Mouse (Mus musculus) heart, adult 9 months (tissue): ENCODE data around the gene Aldh4a1.
A peak's percentile ranks its signal among the peaks of the same experiment; 100 is the strongest.

Source experiments
- DNase-seq, 2 experiments: peaks; one replicate each; pipeline ENCODE4 v3.0.0; 2022; ENCODE audit warnings: low spot score in 2 of 2

Aldh4a1 gene

DNA sequence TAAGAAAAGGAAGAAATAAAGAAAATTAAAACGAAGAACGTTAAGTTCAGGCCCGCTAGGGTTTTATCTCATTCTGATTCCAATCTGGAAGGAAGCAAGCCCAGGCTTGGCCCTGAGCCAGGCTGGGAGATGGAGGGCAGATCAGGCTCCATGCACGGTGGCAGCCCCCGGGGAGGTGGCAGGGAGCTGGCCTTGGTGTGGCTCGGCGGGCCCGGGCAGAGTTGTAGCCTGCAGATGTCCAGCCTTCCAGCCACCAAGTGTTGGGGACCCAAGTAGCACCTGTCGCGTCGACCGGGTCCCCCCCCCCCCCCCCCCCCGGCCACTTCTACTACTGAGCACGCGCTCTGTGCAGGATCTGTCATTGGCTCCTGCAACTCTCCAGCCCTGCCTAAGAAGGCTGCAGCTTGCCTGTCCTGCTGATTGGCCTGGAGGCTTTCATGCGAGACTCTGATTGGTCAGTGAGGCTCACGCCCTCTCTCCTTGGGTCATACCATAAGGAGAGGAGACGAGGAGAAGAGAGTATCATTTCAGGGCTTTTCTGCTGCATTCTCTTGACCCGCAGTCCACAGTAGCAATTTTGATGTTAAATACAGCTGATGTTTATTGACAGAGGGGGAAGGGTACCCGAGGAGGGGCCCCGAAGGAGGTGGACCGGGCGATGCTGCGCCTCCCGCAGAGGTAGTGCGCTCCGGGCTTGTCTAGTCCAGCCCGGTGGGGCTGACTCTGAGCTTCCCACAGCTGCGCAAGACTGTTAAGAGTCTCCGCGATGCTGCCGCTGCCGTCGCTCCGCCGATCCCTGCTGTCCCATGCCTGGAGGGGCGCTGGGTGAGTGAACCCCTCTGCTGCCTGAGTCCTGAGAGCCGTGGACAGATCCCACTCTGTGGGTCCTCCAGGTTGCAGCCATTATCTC, at the start of gene Aldh4a1:
TSS of gene Aldh4a1 (plus strand) at position 494 of the 910 bp plus-strand sequence.
- DNase-seq: peak; percentile 94 to 95

DNA sequence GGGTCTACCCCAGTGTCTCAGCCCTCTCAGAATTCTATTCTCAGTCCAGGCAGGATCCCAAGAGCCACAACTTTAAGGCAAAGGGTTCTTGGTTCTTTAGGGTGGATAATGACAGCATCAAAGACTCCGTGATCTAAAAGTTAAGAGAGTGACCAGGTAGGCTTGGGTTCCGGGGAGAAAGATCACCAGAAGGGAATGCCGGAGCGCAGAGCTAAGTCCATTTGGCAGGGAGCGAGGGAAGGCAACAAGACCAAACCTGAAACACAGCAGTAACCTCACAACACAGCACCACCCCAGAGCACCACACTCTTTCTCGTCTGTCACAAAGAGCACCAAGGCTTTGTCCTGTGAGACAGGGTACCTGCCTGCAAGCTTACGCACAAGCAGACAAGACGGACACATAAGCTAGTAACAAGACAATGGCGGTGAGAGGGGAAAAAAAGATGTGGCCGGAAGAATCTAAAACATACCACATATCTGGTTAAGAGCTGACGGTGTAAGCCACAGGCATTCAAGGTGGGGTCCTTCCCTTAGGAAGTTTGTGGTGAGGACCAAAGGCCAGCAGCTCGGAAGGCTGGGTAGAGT, 49.6 kb upstream of the Aldh4a1 start:
- DNase-seq: no peak

DNA sequence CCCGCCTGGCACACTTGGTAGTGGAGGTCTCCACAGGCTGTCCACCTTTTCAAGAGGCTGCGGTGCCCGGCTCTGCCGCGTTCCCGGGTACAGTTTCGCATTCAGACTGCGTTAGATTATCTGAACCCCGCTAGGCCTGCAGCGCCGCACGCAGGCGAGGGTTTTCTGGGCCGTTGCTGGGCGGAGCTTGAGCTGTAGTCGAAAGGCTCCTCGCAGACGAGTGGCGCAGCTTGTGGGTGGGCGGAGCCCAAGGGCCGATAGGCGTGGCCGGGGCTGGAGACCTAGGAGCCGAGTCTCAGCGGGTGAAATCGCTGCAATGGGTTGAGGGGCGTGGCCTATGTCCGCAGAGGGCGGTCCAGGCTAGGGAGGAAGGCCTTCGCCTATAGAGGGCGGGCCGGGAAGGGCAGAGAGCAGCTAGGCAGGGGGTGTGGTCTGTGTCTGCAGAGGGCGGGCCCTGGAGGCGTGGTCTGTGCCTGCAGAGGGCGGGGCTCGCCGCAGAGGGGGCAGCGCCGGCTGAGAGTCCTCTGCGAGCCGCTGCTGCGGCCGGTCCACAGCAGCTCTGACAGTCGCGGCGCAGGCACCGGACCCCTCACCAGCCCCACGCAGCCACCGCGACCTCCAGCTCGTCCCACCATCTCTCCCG, 48.4 kb upstream of the Aldh4a1 start:
- DNase-seq: peak; percentile 99

DNA sequence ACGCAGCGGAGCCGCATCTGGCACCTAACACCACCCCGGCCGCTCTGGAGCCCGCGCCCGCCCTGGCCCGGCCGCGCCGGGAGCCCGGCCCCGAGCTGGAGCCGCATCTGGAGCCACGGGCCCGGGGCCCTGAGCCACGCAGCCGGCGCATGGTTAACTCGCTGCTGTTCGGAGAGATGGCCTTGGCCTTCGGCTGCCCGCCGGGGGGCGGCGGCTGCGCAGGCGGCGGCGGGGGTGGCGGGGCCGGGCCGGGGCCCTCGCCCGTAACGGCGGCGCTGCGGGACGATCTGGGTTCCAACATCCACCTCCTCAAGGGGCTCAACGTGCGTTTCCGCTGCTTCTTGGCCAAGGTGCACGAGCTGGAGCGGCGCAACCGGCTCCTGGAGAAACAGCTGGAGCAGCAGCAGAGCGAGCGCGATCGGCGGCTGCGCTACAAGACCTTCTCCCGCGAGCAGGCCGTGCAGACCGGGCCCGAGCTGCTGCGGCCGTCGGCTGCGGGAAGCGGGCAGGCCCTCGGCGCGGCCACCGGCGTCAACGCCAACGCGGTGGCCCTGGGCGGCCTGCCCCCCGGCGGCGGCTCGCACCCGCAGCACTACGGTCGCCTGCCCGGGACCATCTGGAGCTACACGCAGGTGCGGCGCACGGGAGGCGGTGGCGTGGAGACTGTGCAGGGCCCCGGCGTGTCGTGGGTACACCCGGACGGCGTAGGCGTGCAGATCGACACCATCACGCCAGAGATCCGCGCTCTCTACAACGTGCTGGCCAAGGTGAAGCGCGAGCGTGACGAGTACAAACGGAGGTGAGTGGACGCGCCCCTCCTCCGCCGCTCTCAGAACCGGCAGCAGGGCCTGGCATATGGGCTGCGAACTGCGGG, 47.6 kb upstream of the Aldh4a1 start:
- DNase-seq: peak in 1 of 2 experiments; percentile 37

DNA sequence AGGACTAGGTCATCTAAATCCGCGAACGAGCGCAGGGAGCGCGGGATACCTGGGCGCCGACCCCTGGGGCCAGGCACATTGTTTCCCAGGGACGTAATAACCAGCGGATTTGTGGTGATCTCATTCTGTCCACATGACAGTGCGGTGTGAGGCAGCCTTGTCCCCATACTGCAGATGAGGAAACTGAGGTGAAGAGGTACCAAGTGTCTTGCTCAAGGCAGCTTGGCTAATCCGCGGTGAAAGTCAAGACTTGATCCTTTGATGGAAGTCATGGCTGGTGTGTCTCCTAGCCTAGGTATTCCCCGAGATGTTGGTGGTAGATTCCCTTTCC, 47.0 kb upstream of the Aldh4a1 start:
- DNase-seq: no peak

DNA sequence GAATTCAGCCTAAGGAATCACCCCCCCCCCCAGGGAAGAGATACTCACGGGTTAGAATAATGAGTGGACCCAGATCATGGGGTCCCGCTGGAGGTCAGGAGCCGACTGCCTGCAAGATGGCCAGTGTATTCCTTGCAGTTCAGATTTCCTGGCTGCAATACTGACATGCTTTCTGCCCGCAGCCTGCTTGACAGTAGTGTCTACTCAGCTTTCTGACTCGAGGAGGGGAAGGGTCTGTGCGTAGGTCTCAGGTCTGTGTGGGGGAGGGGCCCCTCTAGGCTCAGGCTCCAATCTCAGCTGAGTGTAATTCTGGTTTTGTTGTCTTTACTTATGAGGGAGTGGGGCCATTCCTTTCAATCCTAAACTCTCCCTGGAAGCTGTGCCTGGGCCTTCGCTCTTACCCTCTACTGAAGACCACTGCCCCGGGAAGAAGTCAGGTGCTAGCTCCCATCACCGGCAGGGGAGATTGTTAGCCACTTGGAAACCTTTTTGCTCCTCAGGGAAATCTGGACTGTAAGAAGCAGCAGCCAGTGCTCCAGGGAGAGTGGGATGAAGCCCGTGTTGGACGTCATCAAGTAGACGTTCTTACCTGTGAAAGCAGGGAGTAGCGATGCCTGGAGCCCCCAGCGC, 46.3 kb upstream of the Aldh4a1 start:
- no peak for DNase-seq

DNA sequence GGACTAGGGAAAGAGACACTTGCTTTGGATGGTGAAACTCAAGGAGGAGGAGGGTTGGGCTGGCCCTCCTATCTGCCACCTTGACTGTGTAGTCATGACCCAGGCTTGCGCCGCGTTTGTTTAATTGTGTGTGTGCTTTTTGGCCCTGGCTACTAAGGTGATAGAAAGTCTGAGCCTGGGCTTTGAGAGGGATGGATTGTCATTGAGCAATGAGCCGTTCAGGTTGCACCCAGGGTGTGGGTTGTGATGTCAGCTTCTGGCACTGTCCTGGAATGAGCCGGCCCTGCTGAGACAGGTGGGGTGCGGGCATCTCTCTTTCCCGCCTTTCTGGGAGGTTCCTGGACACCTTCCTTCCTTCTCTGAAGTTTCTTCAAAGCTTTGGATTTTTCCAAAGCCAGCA, 45.7 kb upstream of the Aldh4a1 start:
- no peak for DNase-seq

DNA sequence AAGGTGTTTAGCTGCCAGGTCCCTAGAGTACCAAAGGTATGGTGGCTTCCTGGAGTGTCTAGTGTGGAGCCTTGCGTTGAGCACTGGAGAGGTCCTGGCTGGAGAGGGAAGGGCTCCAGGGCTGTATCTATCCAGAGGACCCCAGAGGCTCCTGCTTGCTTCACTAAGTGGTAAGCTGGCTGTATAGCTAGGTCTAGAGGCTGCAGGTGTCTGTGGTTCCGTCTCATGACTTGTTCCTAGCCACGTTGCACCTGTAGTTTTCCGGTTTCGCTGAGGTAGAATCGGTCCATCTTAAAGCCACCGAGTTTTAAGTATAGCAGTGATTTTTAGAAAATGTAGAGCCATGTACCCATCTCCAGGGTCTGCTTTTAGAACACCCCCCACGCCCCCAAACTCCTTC, 44.3 kb upstream of the Aldh4a1 start:
- no peak for DNase-seq

DNA sequence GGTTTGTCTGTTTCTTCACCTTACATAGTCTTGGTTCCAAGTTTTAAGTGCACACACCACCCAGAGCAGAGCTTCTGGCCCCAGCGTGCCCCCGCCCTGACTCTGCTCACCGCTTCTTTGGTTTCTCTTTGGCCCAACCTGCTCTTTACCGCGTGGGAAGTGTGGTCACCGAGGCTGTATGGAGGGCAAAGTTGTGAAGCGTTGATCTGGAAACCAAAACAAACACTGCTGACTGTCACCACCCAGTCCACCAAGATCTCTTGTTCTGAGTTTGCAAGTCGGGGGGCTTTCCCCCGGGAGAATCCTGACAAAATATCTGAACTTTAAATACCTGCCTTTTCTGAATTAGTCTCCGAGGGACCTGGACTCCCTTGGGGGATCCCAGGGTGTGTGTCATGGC, 43.7 kb upstream of the Aldh4a1 start:
- DNase-seq: no peak

DNA sequence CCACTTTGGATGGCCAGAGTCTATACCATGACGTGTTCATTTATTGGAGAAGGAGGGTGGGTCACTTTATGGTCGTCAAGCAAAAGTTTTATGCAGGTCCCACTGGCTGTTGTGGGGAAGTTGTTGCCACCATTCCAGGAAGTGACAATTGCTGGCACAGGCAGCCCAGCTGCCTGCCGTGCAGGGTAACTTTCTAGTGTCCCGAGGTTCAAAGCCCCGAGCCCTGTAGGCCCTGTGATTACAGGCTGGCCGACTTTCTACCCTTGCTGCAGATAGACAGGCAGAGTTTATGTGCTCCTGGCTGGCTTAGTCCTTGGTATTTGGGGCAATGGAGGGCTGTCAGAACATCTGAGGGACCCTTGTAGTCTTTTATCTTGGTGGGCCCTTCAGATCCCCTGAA, 43.2 kb upstream of the Aldh4a1 start:
- no peak for DNase-seq

DNA sequence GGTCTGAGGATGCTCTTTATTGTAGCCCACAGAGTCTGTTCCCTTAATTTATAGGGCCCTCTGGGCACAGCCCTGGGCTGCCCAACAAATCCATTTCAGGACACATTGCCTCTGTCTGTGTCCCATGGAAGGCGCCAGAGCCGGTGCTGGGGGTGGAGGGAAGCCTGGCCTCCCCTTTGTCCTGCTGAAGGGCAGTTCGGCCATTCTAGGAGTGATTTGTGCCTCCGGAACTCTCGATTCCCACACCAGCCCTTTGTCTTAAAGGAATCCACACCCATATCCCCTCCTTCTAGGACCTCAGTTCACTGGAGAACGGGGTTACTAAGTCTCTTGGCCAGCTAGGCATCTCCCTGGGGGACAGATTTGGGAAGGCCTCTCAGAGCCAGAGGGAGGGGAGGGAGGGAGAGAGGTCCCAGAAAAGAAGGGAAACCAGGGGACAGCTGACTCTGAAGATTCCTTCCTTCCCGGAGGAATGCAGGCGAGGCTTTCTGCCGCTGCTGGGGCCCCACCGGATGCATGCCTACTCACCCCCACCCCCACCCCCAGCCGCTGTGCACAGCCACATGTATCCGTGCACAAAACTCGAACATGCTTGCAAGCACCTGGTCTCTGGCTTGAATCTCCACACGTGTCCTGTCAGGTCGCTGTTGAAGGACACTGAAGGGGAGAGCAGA, 41.9 kb upstream of the Aldh4a1 start:
- DNase-seq: peak; percentile 59 to 66

DNA sequence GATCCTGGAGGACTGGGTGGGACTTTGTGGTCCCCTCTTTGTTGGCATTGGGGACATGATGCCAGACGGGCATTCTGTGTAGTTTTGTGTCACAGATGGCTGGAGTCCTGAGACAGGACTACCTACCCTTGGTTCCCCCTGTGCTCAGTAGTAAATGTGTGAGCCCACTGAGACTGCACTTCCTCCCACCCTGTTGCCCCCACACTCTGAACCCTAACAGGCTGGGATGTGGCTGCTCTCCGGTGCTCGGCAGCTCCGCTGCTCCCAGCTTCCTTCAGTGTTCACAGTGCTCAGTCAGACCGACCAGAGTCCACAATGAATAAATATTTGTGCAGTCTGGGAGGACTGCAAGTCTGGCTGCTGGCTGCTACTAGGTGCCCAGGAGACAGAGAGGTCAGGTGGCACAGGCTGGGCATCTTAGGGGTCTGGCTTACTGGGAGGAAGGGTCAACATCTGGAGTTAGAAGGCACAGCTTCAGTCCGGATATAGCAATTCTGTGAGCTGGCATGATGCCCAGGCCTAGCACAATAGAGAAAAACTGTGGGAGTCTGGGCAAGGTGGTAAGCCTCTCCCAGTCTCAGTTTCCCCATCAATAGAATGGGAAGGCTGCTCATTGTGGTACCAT, 41.1 kb upstream of the Aldh4a1 start:
- no peak for DNase-seq

DNA sequence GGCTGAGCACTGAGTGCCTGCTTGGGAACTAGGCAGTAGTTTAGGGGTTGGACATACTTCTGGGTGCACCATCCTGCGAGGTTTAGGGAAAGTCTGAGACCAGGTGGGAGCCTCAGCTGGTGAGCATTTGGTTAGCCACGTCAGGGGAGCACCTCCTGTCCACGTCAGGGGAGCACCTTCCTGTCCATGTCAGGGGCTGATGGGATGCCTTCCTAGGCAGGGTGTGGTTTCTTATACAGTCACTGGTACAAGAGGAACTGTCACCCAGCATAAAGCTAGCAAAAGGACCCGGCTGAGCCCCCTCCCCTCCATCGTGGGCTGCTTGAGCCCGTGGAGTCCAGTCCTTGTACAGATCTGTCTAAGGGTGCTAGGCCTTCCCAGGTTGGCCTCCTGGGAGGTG, 40.3 kb upstream of the Aldh4a1 start:
- DNase-seq: no peak

DNA sequence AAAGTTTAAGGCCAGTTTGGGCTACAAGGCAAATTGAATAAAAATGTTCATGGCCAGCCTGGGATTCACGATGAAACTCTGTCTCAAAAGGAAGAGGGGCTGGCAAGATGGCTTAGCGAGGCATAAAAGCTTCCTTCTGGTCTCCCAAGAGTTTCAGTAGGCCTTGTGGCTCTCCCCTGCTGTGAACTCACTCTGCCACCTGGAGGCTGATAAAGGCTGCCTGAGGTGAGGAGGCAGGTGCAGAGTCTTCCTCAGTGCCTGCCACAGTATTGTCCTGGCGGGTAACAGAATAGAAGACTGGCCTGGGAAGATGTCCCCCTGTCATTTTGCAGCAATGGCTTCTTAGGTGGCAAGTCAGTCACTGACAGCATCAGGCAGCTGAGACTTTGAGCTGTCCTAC, 39.8 kb upstream of the Aldh4a1 start:
- no peak for DNase-seq

DNA sequence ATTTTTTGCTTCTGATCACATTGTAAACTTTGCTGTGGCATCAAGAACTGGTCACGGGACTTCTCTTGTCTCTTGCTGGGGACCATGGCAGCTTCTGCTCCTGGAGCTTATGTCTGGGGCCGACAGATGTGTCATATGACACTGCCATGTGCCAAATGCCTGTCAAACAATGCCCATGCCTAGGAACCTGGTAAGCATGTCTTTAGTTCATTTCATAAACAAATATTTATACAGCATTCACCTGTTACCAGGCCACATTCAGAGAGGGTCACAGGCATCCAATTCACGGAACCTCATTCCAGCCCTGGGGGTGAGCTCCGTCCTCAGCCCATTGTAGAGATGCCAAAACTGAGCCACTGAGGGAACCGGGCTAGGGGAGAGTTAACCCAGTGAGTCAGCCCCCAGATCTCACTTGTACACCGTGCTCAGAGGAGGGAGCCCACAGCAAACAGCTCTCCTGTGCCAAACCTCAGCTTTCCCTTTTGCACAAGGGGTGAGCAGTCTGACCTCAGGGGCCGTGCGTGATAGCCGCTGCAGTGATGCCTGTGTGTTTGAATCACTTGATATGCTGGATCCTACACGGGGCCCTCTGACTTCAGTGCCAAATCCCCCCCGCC, 38.9 kb upstream of the Aldh4a1 start:
- DNase-seq: no peak

DNA sequence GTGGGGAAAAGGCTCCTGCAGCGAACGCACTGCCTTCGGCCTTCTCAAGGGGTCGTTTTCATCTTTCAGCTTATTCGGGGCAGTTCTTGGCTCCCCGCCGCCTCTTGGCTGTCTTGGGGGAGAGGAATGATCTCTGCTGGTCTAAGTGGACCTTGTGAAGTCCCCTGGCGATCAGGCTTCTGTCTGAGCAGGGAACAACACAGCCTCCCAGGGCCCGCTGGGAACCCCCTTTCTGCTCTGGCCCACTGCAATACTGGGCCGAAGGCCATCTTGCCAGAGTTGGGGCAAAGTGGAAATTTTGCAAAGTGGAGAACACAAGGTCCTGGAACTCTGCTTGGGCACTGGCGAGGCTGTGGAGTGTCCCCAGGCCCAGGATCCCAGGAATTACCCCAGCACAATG, 38.0 kb upstream of the Aldh4a1 start:
- no peak for DNase-seq

DNA sequence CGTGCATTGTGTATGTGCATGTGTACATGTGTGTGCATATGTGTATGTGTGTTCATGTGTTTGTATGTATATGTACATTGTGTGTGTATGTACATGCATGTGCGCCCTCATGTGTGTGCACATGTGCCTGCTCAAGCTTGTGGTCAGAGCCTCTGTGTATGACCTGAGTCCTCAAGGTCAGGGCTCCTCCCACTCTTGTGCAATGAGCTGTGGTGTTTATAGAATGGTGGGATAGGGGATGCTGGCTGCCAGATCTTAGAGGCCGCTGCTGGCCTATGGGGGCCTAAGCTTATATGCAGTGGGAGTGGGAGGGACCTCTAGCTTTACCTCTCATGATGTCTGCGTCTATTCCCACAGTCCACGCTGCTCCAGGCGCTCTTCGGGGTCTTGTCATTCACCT, 37.0 kb upstream of the Aldh4a1 start:
- DNase-seq: no peak

DNA sequence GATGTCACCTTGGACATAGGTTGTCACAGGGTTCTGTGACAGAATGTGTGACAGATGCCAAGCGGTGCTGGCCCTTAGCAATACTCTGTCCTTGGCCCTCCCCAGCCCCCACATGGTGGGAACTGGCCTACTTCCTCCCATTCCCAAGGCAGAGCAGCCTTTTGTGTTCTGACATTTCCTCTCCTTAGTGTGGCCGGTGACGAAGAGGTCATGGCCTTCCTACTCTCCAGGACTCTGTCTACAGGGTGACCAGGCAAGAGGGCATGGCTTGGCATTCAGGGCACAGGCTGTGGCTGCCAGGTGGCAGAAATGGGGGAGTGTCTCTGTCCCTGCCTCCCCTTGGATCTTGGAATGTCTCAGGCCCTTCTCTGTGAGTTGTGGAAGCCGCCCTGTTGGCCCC, 35.3 kb upstream of the Aldh4a1 start:
- peak in 1 of 2 experiments; percentile 42 for DNase-seq

DNA sequence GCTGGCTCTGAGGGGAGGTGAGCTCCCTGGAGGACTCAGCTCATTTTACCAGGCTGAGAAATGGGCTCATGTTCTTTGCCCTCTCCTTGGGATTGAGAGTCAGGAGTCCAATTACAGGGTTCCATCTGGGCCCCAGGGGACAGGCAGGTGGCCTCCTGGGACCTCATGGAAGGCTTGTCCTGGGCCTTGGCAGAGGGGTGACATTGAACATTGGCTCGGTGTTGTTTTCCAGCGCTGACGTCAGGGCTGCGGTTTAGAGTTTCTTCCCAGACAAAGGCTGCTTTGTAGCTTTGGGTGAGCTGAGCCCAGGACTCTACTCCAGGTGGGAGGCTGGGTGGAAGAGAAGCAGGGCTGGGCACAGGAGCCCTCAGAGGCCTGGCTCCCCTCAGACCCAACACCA, 34.9 kb upstream of the Aldh4a1 start:
- no peak for DNase-seq
